Mouse (Mus musculus): Measurements from ENCODE around the gene Slit1.

GRCm38 (mm10) chr19:41723337-41723736 is 20.1 kb downstream of the Slit1 start:
- no peak for TF ChIP-seq GATA1 (IDR thresholded peaks at IDR 0.05; ENCODE audit: low read length)
- TF ChIP-seq TAL1 (IDR thresholded peaks at IDR 0.05; ENCODE audit: low read length): no peak
